In genomic region chr7:40742553-40743151, GRCm38 (mm10) we compare ENCODE assay signal across 25 mouse cellular contexts.
A peak's percentile ranks its signal among the peaks of the same experiment; 100 is the strongest.
DNase-seq lines count a peak whose midpoint lies in the region; ATAC-seq and TF ChIP-seq lines count a peak whose summit lies in the region.
"Had no signal": no experiment of that assay in that cellular context is flagged by ENCODE, and none has a peak within 500 bp of the region (broad histone marks: within the 10 kb centered on the region; RNA-seq: fewer than 3 reads in every experiment).

No protein-coding gene starts in this region.

- no peaks in the 10 kb centered on the region for H3K36me3 ChIP-seq in hindbrain, embryonic 12.5 days
- no peaks in the 10 kb centered on the region for H3K36me3 ChIP-seq in hindbrain, embryonic 10.5 days
- no peaks in the 10 kb centered on the region for H3K36me3 ChIP-seq in midbrain, postnatal 0 days (ENCODE audit: insufficient read depth, low read length)
- no peaks in the 10 kb centered on the region for H3K36me3 ChIP-seq in midbrain, embryonic 14.5 days (ENCODE audit: control insufficient read depth, insufficient read depth, low read length)
- no peaks in the 10 kb centered on the region for H3K36me3 ChIP-seq in hindbrain, embryonic 14.5 days (replicated peaks; ENCODE audit: control insufficient read depth, insufficient read depth)
- H3K36me3 ChIP-seq: G1E; heart, embryonic 15.5 days; liver, embryonic 13.5 days; midbrain, embryonic 12.5 days had no signal

- DNase-seq in hindbrain, embryonic 10.5 days (ENCODE audit: low spot score) = no peak
- peak; percentile 22 for DNase-seq in midbrain, postnatal 0 days (ENCODE audit: low spot score)
- no peak for DNase-seq in midbrain, embryonic 14.5 days
- no peak for DNase-seq in hindbrain, embryonic 14.5 days (ENCODE audit: low spot score)
- DNase-seq in urinary bladder, postnatal 36 days (ENCODE audit: low spot score in 2 of 2) = no peak
- DNase-seq in testis, postnatal 14 days (ENCODE audit: low spot score) = no peak
- DNase-seq: adrenal gland, postnatal 36 days; B cell, adult 2 months; cerebellum, adult 11 months; gastrocnemius, postnatal 36 days; heart, postnatal 36 days; kidney, adult 2 months; liver, embryonic 13.5 days; lung, adult 2 months; lung, postnatal 14 days; right cerebral cortex, postnatal 14 days; spleen, adult 18-20 months had no signal

- no peaks in the 10 kb centered on the region for H3K9me3 ChIP-seq in hindbrain, embryonic 12.5 days (replicated peaks)
- H3K9me3 ChIP-seq in hindbrain, embryonic 10.5 days = no peaks in the 10 kb centered on the region
- no peaks in the 10 kb centered on the region for H3K9me3 ChIP-seq in midbrain, postnatal 0 days (ENCODE audit: low read length)
- H3K9me3 ChIP-seq in midbrain, embryonic 14.5 days (ENCODE audit: control insufficient read depth, low read length) = no peaks in the 10 kb centered on the region
- H3K9me3 ChIP-seq in hindbrain, embryonic 14.5 days (ENCODE audit: control insufficient read depth, low read length) = no peaks in the 10 kb centered on the region
- H3K9me3 ChIP-seq: heart, embryonic 15.5 days; liver, embryonic 13.5 days; midbrain, embryonic 12.5 days had no signal

- H3K4me2 ChIP-seq in hindbrain, embryonic 12.5 days (replicated peaks) = no peak overlapping the region
- no peak overlapping the region for H3K4me2 ChIP-seq in midbrain, postnatal 0 days (ENCODE audit: low read depth, low read length, poor library complexity, severe bottlenecking)
- no peak overlapping the region for H3K4me2 ChIP-seq in midbrain, embryonic 14.5 days (ENCODE audit: low read length)
- no peak overlapping the region for H3K4me2 ChIP-seq in hindbrain, embryonic 14.5 days (replicated peaks)
- H3K4me2 ChIP-seq: heart, embryonic 15.5 days; liver, embryonic 13.5 days; midbrain, embryonic 12.5 days had no signal

- no peak overlapping the region for H3K9ac ChIP-seq in hindbrain, embryonic 12.5 days
- no peak overlapping the region for H3K9ac ChIP-seq in midbrain, postnatal 0 days (replicated peaks; ENCODE audit: low read length, poor library complexity, severe bottlenecking)
- H3K9ac ChIP-seq in midbrain, embryonic 14.5 days (replicated peaks; ENCODE audit: low read length) = no peak overlapping the region
- no peak overlapping the region for H3K9ac ChIP-seq in hindbrain, embryonic 14.5 days
- H3K9ac ChIP-seq: heart, embryonic 15.5 days; liver, embryonic 13.5 days; midbrain, embryonic 12.5 days had no signal

- TF ChIP-seq CTCF in midbrain, postnatal 0 days (IDR thresholded peaks at IDR 0.05) = no peak

- WGBS in hindbrain, embryonic 12.5 days = 58% methylated on average over 4 of the region's 4 CpGs
- 69% methylated on average over 4 of the region's 4 CpGs for WGBS in hindbrain, embryonic 10.5 days
- 67% methylated on average over 4 of the region's 4 CpGs for WGBS in midbrain, postnatal 0 days
- 71% methylated on average over 4 of the region's 4 CpGs for WGBS in midbrain, embryonic 14.5 days
- WGBS in hindbrain, embryonic 14.5 days = 54% methylated on average over 4 of the region's 4 CpGs

- H3K4me1 ChIP-seq in hindbrain, embryonic 12.5 days = no peaks in the 10 kb centered on the region; the same call in 1 of the 2 replicates
- no peaks in the 10 kb centered on the region for H3K4me1 ChIP-seq in hindbrain, embryonic 10.5 days (replicated peaks)
- no peaks in the 10 kb centered on the region for H3K4me1 ChIP-seq in midbrain, postnatal 0 days (ENCODE audit: insufficient read depth, low read length)
- no peaks in the 10 kb centered on the region for H3K4me1 ChIP-seq in midbrain, embryonic 14.5 days (ENCODE audit: control insufficient read depth, insufficient read depth, low read length)
- H3K4me1 ChIP-seq in hindbrain, embryonic 14.5 days (replicated peaks; ENCODE audit: control insufficient read depth, insufficient read depth, low read length) = no peaks in the 10 kb centered on the region
- H3K4me1 ChIP-seq: heart, embryonic 15.5 days; liver, embryonic 13.5 days; midbrain, embryonic 12.5 days had no signal

- ATAC-seq in hindbrain, embryonic 12.5 days (ENCODE audit: low FRiP score) = 0 out of 2 replicates have a peak, but pooled peaks have one; percentile 22
- no peak for ATAC-seq in midbrain, postnatal 0 days (ENCODE audit: low FRiP score)
- no peak for ATAC-seq in midbrain, embryonic 14.5 days (ENCODE audit: low FRiP score, low TSS enrichment)
- ATAC-seq in hindbrain, embryonic 14.5 days (ENCODE audit: low FRiP score) = peak; percentile 53; the same call in 1 of the 2 replicates
- ATAC-seq: inflammation-experienced regulatory T-cells, adult 6 months; Patski had no signal

- H3K27ac ChIP-seq in hindbrain, embryonic 12.5 days = no peak overlapping the region
- H3K27ac ChIP-seq in hindbrain, embryonic 10.5 days = no peak overlapping the region
- H3K27ac ChIP-seq in midbrain, postnatal 0 days (ENCODE audit: low read depth, low read length) = no peak overlapping the region
- no peak overlapping the region for H3K27ac ChIP-seq in midbrain, embryonic 14.5 days (replicated peaks; ENCODE audit: low read depth, low read length)
- no peak overlapping the region for H3K27ac ChIP-seq in hindbrain, embryonic 14.5 days
- H3K27ac ChIP-seq: heart, embryonic 15.5 days; kidney, postnatal 0 days; liver, embryonic 13.5 days; midbrain, embryonic 12.5 days had no signal

- no peaks in the 10 kb centered on the region for H3K27me3 ChIP-seq in hindbrain, embryonic 12.5 days
- H3K27me3 ChIP-seq in hindbrain, embryonic 10.5 days (ENCODE audit: insufficient read depth, poor library complexity, severe bottlenecking) = no peaks in the 10 kb centered on the region
- no peaks in the 10 kb centered on the region for H3K27me3 ChIP-seq in midbrain, postnatal 0 days (ENCODE audit: insufficient read depth, low read length)
- H3K27me3 ChIP-seq in midbrain, embryonic 14.5 days (ENCODE audit: control insufficient read depth, insufficient read depth, low read length) = no peaks in the 10 kb centered on the region
- H3K27me3 ChIP-seq in hindbrain, embryonic 14.5 days (ENCODE audit: control insufficient read depth, insufficient read depth, low read length) = no peaks in the 10 kb centered on the region
- H3K27me3 ChIP-seq: CH12.LX; heart, embryonic 15.5 days; liver, embryonic 13.5 days; midbrain, embryonic 12.5 days; Patski had no signal

- no peak overlapping the region for H3K4me3 ChIP-seq in hindbrain, embryonic 12.5 days
- no peak overlapping the region for H3K4me3 ChIP-seq in hindbrain, embryonic 10.5 days
- H3K4me3 ChIP-seq in midbrain, postnatal 0 days (ENCODE audit: low read depth, low read length) = no peak overlapping the region
- no peak overlapping the region for H3K4me3 ChIP-seq in midbrain, embryonic 14.5 days (replicated peaks; ENCODE audit: low read depth, low read length)
- no peak overlapping the region for H3K4me3 ChIP-seq in hindbrain, embryonic 14.5 days (replicated peaks; ENCODE audit: low read length)
- H3K4me3 ChIP-seq: heart, embryonic 15.5 days; liver, embryonic 13.5 days; midbrain, embryonic 12.5 days had no signal

Comparison
In these comparisons a context has a peak if more than half of its experiments do, and no peak if none do; other contexts are left out.
1. ATAC-seq: peak in hindbrain, embryonic 12.5 days (single experiment) and hindbrain, embryonic 14.5 days (single experiment); none in midbrain, postnatal 0 days (single experiment) and midbrain, embryonic 14.5 days (single experiment).